In genomic region chr15:88903086-88903485, GRCm38 (mm10) we compare ENCODE assay signal across 22 mouse cellular contexts. TPM values are rescaled to one million over a fixed set of nuclear protein-coding genes. Genes with fewer than 3 reads are reported as not detected.
DNase-seq lines count a peak whose midpoint lies in the region; ATAC-seq and TF ChIP-seq lines count a peak whose summit lies in the region.
"Had no signal": no experiment of that assay in that cellular context is flagged by ENCODE, and none has a peak within 500 bp of the region (broad histone marks: within the 10 kb centered on the region; RNA-seq: fewer than 3 reads in every experiment).

No protein-coding gene starts in this region.

- no peaks in the 10 kb centered on the region for H3K27me3 ChIP-seq in heart, adult 2 months (ENCODE audit: control insufficient read depth, insufficient read depth, low read length)
- H3K27me3 ChIP-seq in liver, postnatal 0 days (ENCODE audit: insufficient read depth, low read length), result no peaks in the 10 kb centered on the region
- no peaks in the 10 kb centered on the region for H3K27me3 ChIP-seq in cerebellum, adult 2 months (ENCODE audit: control insufficient read depth, insufficient read depth, low read length)
- H3K27me3 ChIP-seq: liver, embryonic 15.5 days had no signal

- no peaks in the 10 kb centered on the region for H3K9me3 ChIP-seq in liver, postnatal 0 days (ENCODE audit: low read length)
- H3K9me3 ChIP-seq: liver, embryonic 15.5 days; megakaryocyte, embryonic 14.5 days had no signal

- H3K27ac ChIP-seq in heart, adult 2 months, result no peak overlapping the region
- H3K27ac ChIP-seq in liver, postnatal 0 days (ENCODE audit: low read depth), result peak overlapping the region; percentile 80
- H3K27ac ChIP-seq in cerebellum, adult 2 months (ENCODE audit: insufficient read depth, low read length), result no peak overlapping the region
- H3K27ac ChIP-seq: liver, embryonic 15.5 days had no signal

- no peak for TF ChIP-seq POLR2A in heart, adult 2 months (IDR thresholded peaks at IDR 0.05; ENCODE audit: insufficient read depth, low read depth, low read length)
- no peak for TF ChIP-seq POLR2A in cerebellum, adult 2 months (IDR thresholded peaks at IDR 0.05; ENCODE audit: borderline replicate concordance, insufficient read depth, low read length)

- H3K4me1 ChIP-seq in heart, adult 2 months (ENCODE audit: control insufficient read depth, insufficient read depth, low read length), result no peaks in the 10 kb centered on the region
- peaks cover 6% of the 10 kb centered on the region for H3K4me1 ChIP-seq in liver, postnatal 0 days (ENCODE audit: insufficient read depth)
- H3K4me1 ChIP-seq in cerebellum, adult 2 months (ENCODE audit: control insufficient read depth, insufficient read depth, low read length), result no peaks in the 10 kb centered on the region
- H3K4me1 ChIP-seq: liver, embryonic 15.5 days had no signal

- WGBS in heart, adult 2 months, result 89% methylated on average over 1 of the region's 1 CpGs
- 75% methylated on average over 1 of the region's 1 CpGs for WGBS in liver, postnatal 0 days (ENCODE audit: insufficient replicate concordance)
- WGBS in cerebellum, adult 2 months, result 72% methylated on average over 1 of the region's 1 CpGs

- no peaks in the 10 kb centered on the region for H3K36me3 ChIP-seq in heart, adult 2 months (ENCODE audit: control insufficient read depth, insufficient read depth, low read length)
- H3K36me3 ChIP-seq in liver, postnatal 0 days (replicated peaks; ENCODE audit: insufficient read depth, low read length), result no peaks in the 10 kb centered on the region
- H3K36me3 ChIP-seq: liver, embryonic 15.5 days had no signal

- DNase-seq in heart, adult 2 months, result no peak
- DNase-seq in heart, postnatal 10 days, result no peak
- no peak for DNase-seq in liver, postnatal 0 days
- DNase-seq in liver (no peak), MEL-GATA-1-ER (ENCODE audit: extremely low read depth, low read depth) (peak; percentile 10)
- peak; percentile 21 for DNase-seq in induced T-regulatory cell, adult 2 months (ENCODE audit: low read depth)
- DNase-seq in cerebellum, adult 2 months, result no peak
- DNase-seq in gastrocnemius, postnatal 14 days, result no peak
- DNase-seq: cerebellum, postnatal 14 days; heart, adult 18-20 months; kidney, adult 18-20 months; right cerebral cortex, adult 18-20 months; thymus, adult 18-20 months had no signal

- H3K4me2 ChIP-seq in liver, postnatal 0 days (ENCODE audit: low read depth, low read length), result no peak overlapping the region
- H3K4me2 ChIP-seq: liver, embryonic 15.5 days had no signal

- ATAC-seq in liver, postnatal 0 days, result peak; percentile 39
- ATAC-seq: Patski had no signal

- H3K4me3 ChIP-seq in heart, adult 2 months, result no peak overlapping the region
- H3K4me3 ChIP-seq in liver, postnatal 0 days (ENCODE audit: low read depth, low read length), result no peak overlapping the region
- H3K4me3 ChIP-seq in cerebellum, adult 2 months (replicated peaks; ENCODE audit: insufficient read depth, low read depth, low read length), result no peak overlapping the region
- H3K4me3 ChIP-seq: liver, embryonic 15.5 days; megakaryocyte, embryonic 14.5 days had no signal

- no peaks in the 10 kb centered on the region for H3K79me2 ChIP-seq in heart, adult 2 months (replicated peaks; ENCODE audit: control insufficient read depth, insufficient read depth, low read length)

- TF ChIP-seq CTCF in heart, adult 2 months (IDR thresholded peaks at IDR 0.05), result peak; percentile 14; the same call in 1 of the 2 replicates
- peak; percentile 44 for TF ChIP-seq CTCF in liver, postnatal 0 days (IDR thresholded peaks at IDR 0.05; ENCODE audit: low read depth)
- TF ChIP-seq CTCF in cerebellum, adult 2 months (IDR thresholded peaks at IDR 0.05; ENCODE audit: borderline replicate concordance, insufficient read depth, low read depth, low read length), result no peak

- H3K9ac ChIP-seq in heart, adult 2 months (ENCODE audit: low read depth, low read length), result no peak overlapping the region
- H3K9ac ChIP-seq in liver, postnatal 0 days (replicated peaks), result no peak overlapping the region
- H3K9ac ChIP-seq: liver, embryonic 15.5 days had no signal

- TF ChIP-seq EP300 in heart, adult 2 months (IDR thresholded peaks at IDR 0.05; ENCODE audit: insufficient read depth, low read depth, low read length), result no peak
- no peak for TF ChIP-seq EP300 in liver, postnatal 0 days (IDR thresholded peaks at IDR 0.05; ENCODE audit: low read depth)

- intact Hi-C loops in heart, adult 2 months (cut with DNase I), result no loop called here
- intact Hi-C loops in heart, postnatal 10 days (cut with DNase I), result no loop called here
- intact Hi-C loops in gastrocnemius, postnatal 14 days (cut with DNase I; ENCODE audit: low total_unique reads), result no loop called here

RNA-seq across cellular contexts. Expression of gene Pim3, which starts 41.1 kb away (rescaled TPM):
- total RNA-seq in heart, adult 2 months (2021), result 100 to 1,000 TPM in 1 of 2 experiments, 10 to 100 TPM in 1; 95.3 to 133 TPM
- polyA plus RNA-seq in heart, adult 2 months (2012; rRNA removed), result 45.6 and 58.8 TPM in 2 replicates
- total RNA-seq in heart, postnatal 10 days (2021), result 10 to 100 TPM; 49.8 to 85.5 TPM
- 18.4 and 34.2 TPM in 2 replicates for polyA plus RNA-seq in liver, postnatal 0 days (2015; fragmentation: Nextera tagmentation; extraction: Ambion mirVana)
- polyA plus RNA-seq in cerebellum, adult 2 months (2012; rRNA removed), result 23.4 and 24.2 TPM in 2 replicates
- total RNA-seq in gastrocnemius, postnatal 14 days (2021), result 10 to 100 TPM; 13.4 to 26.0 TPM

RNA-seq across cellular contexts. Expression of gene Ttll8, which starts 51.1 kb away (rescaled TPM):
- total RNA-seq in heart, adult 2 months (2021), result not detected
- polyA plus RNA-seq in heart, adult 2 months (2012; rRNA removed), result 0.12 and 0.18 TPM in 2 replicates
- total RNA-seq in heart, postnatal 10 days (2021), result not detected
- not detected in 2 replicates for polyA plus RNA-seq in liver, postnatal 0 days (2015; fragmentation: Nextera tagmentation; extraction: Ambion mirVana)
- polyA plus RNA-seq in cerebellum, adult 2 months (2012; rRNA removed), result 1.4 and 1.6 TPM in 2 replicates
- not detected for total RNA-seq in gastrocnemius, postnatal 14 days (2021)
- total RNA-seq: adrenal gland, postnatal 10 days; heart, adult 18-20 months; heart, postnatal 25 days; monocyte, adult 5-6 weeks had no signal
- polyA plus RNA-seq: C2C12; embryonic facial prominence, embryonic 11.5 days; large intestine, adult 2 months; liver, embryonic 15.5 days had no signal

Comparison
In these comparisons a context has a peak if more than half of its experiments do, and no peak if none do; other contexts are left out.
1. DNase-seq: peak in MEL-GATA-1-ER (single experiment) and induced T-regulatory cell, adult 2 months (single experiment); none in heart, adult 2 months (0 of 2), heart, postnatal 10 days (0 of 2), liver, postnatal 0 days (single experiment), liver (single experiment), cerebellum, adult 2 months (0 of 2) and gastrocnemius, postnatal 14 days (single experiment).